Mouse (Mus musculus) myocyte (in vitro differentiated cells): Measurements from ENCODE around the gene Zzz3. TPM values are rescaled to one million over a fixed set of nuclear protein-coding genes. Genes with fewer than 3 reads are reported as not detected.

Source experiments
- H3K27me3 ChIP-seq: one replicate; pipeline ENCODE4 v1.6.1; 2011; ENCODE audit not compliant: control insufficient read depth, insufficient read depth, insufficient read length
- H3K36me3 ChIP-seq: one replicate; pipeline ENCODE4 v1.6.1; 2011; ENCODE audit not compliant: control insufficient read depth, insufficient read depth
- H3K4me2 ChIP-seq: one replicate; pipeline ENCODE4 v1.6.1; 2011; ENCODE audit warnings: low read depth, control low read depth
- H3K4me3 ChIP-seq: one replicate; pipeline ENCODE4 v1.5.1; 2011; ENCODE audit warnings: mild to moderate bottlenecking, control low read depth, moderate library complexity
- H3K79me2 ChIP-seq: one replicate; pipeline ENCODE4 v1.6.1; 2011; ENCODE audit not compliant: control insufficient read depth, insufficient read depth
- H3ac ChIP-seq: one replicate; pipeline ENCODE4 v1.6.1; 2011; ENCODE audit not compliant: control insufficient read depth, insufficient read length
- CEBPB ChIP-seq: IDR thresholded peaks from 2 replicates; pipeline ENCODE4 v1.6.1; 2011; ENCODE audit warnings: mild to moderate bottlenecking, moderate library complexity; ENCODE audit not compliant: poor library complexity, insufficient read depth, severe bottlenecking
- E2F4 ChIP-seq: IDR thresholded peaks from one replicate; pipeline ENCODE4 v1.6.1; 2011; ENCODE audit warnings: mild to moderate bottlenecking, control low read depth, moderate library complexity; ENCODE audit not compliant: insufficient read depth
- MAX ChIP-seq: IDR thresholded peaks from one replicate; pipeline ENCODE4 v1.6.1; 2011; ENCODE audit warnings: low read depth, mild to moderate bottlenecking, control low read depth
- MYOD1 ChIP-seq, 3 experiments: IDR thresholded peaks; one replicate each; pipeline ENCODE4 v1.6.1; 2011; ENCODE audit warnings: control low read depth in 2 of 3, low read depth in 2 of 3, mild to moderate bottlenecking in 2 of 3, moderate library complexity in 1 of 3; ENCODE audit not compliant: insufficient read length in 2 of 3, control insufficient read depth in 1 of 3
- MYOG ChIP-seq, 3 experiments: IDR thresholded peaks; one replicate each; pipeline ENCODE4 v1.6.1; 2011; ENCODE audit warnings: control low read depth in 2 of 3, low read depth in 2 of 3, mild to moderate bottlenecking in 2 of 3; ENCODE audit not compliant: insufficient read length in 2 of 3, control insufficient read depth in 1 of 3, insufficient read depth in 1 of 3
- POLR2A ChIP-seq: IDR thresholded peaks from one replicate; pipeline ENCODE4 v1.6.1; 2011; ENCODE audit warnings: low read depth, mild to moderate bottlenecking, control low read depth, moderate library complexity; ENCODE audit not compliant: insufficient read length
- POLR2AphosphoS2 ChIP-seq: IDR thresholded peaks from one replicate; pipeline ENCODE4 v1.6.1; 2011; ENCODE audit warnings: low read depth, control low read depth; ENCODE audit not compliant: insufficient read length
- REST ChIP-seq: IDR thresholded peaks from one replicate; pipeline ENCODE4 v1.6.1; 2011; ENCODE audit warnings: mild to moderate bottlenecking, control low read depth, moderate library complexity; ENCODE audit not compliant: insufficient read depth, insufficient read length
- SRF ChIP-seq: IDR thresholded peaks from one replicate; pipeline ENCODE4 v1.6.1; 2011; ENCODE audit warnings: low read depth; ENCODE audit not compliant: control insufficient read depth, insufficient read length
- TCF12 ChIP-seq: IDR thresholded peaks from one replicate; pipeline ENCODE4 v1.6.1; 2011; ENCODE audit warnings: mild to moderate bottlenecking, control low read depth; ENCODE audit not compliant: poor library complexity, insufficient read depth, severe bottlenecking
- TCF3 ChIP-seq: IDR thresholded peaks from one replicate; pipeline ENCODE4 v1.6.1; 2011; ENCODE audit warnings: low read depth, control low read depth; ENCODE audit not compliant: insufficient read length
- USF1 ChIP-seq: IDR thresholded peaks from one replicate; pipeline ENCODE4 v1.6.1; 2011; ENCODE audit warnings: low read depth, mild to moderate bottlenecking, control low read depth, moderate library complexity
- polyA plus RNA-seq: library from polyadenylated mRNA; unstranded; fragments of >200 nt; fragmentation: generic; extraction: Trizol; gene quantifications from one replicate; pipeline ENCODE4 v1.2.1, GENCODE M21; 2012; ENCODE audit warnings: missing spikeins

Zzz3 gene
- polyA plus RNA-seq, 1 experiment: 6.6 TPM

DNA sequence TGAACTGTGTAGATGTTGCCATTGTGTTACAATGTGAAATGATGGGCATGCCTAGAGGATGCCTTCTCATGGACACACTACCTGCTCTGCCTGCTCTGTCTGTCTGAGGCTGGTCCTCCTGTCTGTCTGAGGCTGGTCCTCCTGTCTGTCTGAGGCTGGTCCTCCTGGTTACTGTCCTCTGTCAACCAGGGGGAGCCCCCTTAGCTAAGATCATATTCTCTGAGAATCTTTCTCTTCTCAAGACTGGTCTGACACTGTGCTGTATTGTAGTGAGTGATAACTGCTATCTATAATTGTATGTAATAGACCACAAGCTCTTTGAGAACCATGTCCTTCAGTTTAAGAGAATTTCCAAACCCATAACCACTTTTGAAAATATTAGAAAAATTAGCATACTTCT, 40.3 kb downstream of the Zzz3 start:
- no peak for TF ChIP-seq POLR2AphosphoS2
- no peak for TF ChIP-seq SRF
- no peak for TF ChIP-seq USF1
- no peak for TF ChIP-seq TCF12
- no peak for TF ChIP-seq REST
- TF ChIP-seq MYOG (IDR thresholded peaks at IDR 0.05; ENCODE audit: control insufficient read depth in 1 of 3, insufficient read depth in 1 of 3, insufficient read length in 2 of 3, low read depth in 2 of 3): no peak
- TF ChIP-seq CEBPB: no peak
- no peak for TF ChIP-seq TCF3
- no peak for TF ChIP-seq E2F4
- no peak for TF ChIP-seq MYOD1 (IDR thresholded peaks at IDR 0.05; ENCODE audit: control insufficient read depth in 1 of 3, insufficient read length in 2 of 3, low read depth in 2 of 3)
- TF ChIP-seq POLR2A: no peak
- TF ChIP-seq MAX: no peak
- no peak overlapping the region for H3K4me3 ChIP-seq
- H3K27me3 ChIP-seq: no peaks in the 10 kb centered on the region
- H3K36me3 ChIP-seq: no peaks in the 10 kb centered on the region
- no peak overlapping the region for H3K4me2 ChIP-seq
- no peak overlapping the region for H3ac ChIP-seq
- H3K79me2 ChIP-seq: peaks cover 65% of the 10 kb centered on the region

DNA sequence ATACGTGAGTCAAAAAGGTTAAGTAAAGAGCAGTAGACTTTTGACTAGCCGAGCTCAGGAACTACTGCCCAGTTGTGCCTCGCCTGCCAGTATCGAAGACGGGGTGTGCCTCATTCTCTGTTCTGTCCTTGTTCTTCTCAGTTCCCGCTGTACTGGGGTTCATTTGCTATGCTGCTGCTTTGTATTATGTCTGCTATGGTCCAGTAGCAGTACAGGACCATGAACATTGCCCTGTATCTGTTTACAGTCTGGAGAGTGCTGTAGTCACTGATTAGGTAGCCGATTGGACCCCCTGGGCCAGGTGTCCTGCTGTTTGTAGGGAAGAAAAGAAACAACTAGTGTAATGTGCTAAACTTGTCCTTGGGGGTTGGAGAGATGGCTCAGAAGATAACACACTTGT, 42.8 kb downstream of the Zzz3 start:
- Histone ChIP-seq H3K36me3 (no peaks in the 10 kb centered on the region), H3ac (no peak overlapping the region), H3K4me3 (no peak overlapping the region), H3K27me3 (no peaks in the 10 kb centered on the region), H3K79me2 (peaks cover 72% of the 10 kb centered on the region), H3K4me2 (no peak overlapping the region)
- no peak for TF ChIP-seq MAX
- no peak for TF ChIP-seq POLR2A
- no peak for TF ChIP-seq TCF3
- no peak for TF ChIP-seq REST
- no peak for TF ChIP-seq E2F4
- TF ChIP-seq TCF12: no peak
- TF ChIP-seq USF1: no peak
- TF ChIP-seq MYOG (IDR thresholded peaks at IDR 0.05; ENCODE audit: control insufficient read depth in 1 of 3, insufficient read depth in 1 of 3, insufficient read length in 2 of 3, low read depth in 2 of 3): no peak
- no peak for TF ChIP-seq CEBPB
- TF ChIP-seq MYOD1 (IDR thresholded peaks at IDR 0.05; ENCODE audit: control insufficient read depth in 1 of 3, insufficient read length in 2 of 3, low read depth in 2 of 3): no peak
- no peak for TF ChIP-seq SRF
- no peak for TF ChIP-seq POLR2AphosphoS2

DNA sequence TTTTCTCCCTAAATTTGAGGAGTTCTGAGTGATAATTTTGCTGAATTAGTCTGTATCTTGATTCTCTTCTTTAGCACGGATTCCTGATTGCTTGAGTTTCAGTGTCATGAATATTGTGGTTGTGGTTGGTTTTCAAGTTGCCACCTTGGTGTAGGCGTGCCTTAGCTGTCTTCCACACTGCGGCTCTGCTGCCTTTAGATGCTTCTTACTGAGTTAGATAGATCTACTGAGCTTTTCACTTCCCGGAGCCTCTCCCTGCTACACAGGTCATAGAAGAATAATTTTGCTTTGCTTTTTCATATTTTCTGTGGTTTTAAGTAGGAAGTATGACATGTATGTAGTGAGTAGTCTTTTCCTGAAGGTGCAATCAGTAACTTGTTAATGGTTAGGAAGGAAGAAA, 47.5 kb downstream of the Zzz3 start:
- Histone ChIP-seq H3K27me3 (no peaks in the 10 kb centered on the region), H3K79me2 (peaks cover 60% of the 10 kb centered on the region), H3K4me2 (no peak overlapping the region), H3K36me3 (peaks cover 12% of the 10 kb centered on the region), H3ac (no peak overlapping the region), H3K4me3 (no peak overlapping the region)
- TF ChIP-seq TCF3 (no peak), POLR2A (no peak), POLR2AphosphoS2 (no peak), CEBPB (no peak), USF1 (no peak), REST (no peak), TCF12 (no peak), MYOG (IDR thresholded peaks at IDR 0.05; ENCODE audit: control insufficient read depth in 1 of 3, insufficient read depth in 1 of 3, insufficient read length in 2 of 3, low read depth in 2 of 3) (no peak), MAX (no peak)

DNA sequence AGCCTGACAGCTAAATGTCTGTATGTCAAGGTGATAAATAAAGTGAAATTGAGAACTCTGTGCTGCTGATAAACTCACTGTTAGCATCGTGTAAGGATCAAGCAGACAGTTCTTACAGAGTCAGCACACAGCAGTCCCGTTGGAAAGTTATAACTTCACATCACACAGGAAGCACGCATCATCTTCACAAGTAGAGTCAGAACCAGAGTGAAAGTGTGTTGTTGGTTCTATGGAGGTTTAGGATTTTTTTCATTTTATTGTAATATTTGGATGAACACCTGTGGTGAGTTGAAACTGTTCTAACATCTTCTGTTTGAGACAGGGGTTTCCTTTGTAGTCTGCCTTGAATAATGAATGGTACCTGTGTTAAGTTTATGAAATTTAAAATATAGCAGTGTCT, 48.8 kb downstream of the Zzz3 start:
- Histone ChIP-seq H3ac (no peak overlapping the region), H3K4me2 (no peak overlapping the region)
- TF ChIP-seq POLR2A (no peak), SRF (no peak), POLR2AphosphoS2 (no peak)

DNA sequence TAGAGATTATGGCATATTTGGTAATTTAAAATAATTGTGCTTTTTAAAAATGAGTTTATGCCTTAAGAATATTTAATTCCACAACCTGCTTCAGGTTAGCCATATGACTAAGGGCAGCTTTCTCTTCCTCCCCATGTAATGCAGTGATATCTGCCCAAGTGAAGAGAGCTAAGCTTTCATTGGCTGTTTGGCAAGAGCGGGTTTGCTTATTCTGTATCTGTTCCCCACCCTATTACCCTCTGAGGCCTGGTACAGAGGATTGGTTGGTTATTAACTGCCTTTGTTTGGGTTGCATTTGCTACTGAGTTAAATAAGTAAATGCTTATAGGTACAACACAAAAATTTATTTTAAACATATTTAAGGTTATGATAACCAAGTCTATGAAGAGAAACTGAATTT, 51.7 kb downstream of the Zzz3 start:
- H3K79me2 ChIP-seq: peaks cover 31% of the 10 kb centered on the region
- H3K36me3 ChIP-seq: peaks cover 34% of the 10 kb centered on the region
- H3ac ChIP-seq: no peak overlapping the region
- no peak for TF ChIP-seq REST
- TF ChIP-seq USF1: no peak
- no peak for TF ChIP-seq MYOG (IDR thresholded peaks at IDR 0.05; ENCODE audit: control insufficient read depth in 1 of 3, insufficient read depth in 1 of 3, insufficient read length in 2 of 3, low read depth in 2 of 3)
- no peak for TF ChIP-seq POLR2AphosphoS2
- TF ChIP-seq SRF: no peak
- TF ChIP-seq TCF3: no peak
- no peak for TF ChIP-seq MYOD1 (IDR thresholded peaks at IDR 0.05; ENCODE audit: control insufficient read depth in 1 of 3, insufficient read length in 2 of 3, low read depth in 2 of 3)
- no peak for TF ChIP-seq POLR2A
- TF ChIP-seq TCF12: no peak
- TF ChIP-seq MAX: no peak
- no peak for TF ChIP-seq CEBPB
- no peak for TF ChIP-seq E2F4
- no peak overlapping the region for H3K4me3 ChIP-seq
- H3K4me2 ChIP-seq: no peak overlapping the region
- H3K27me3 ChIP-seq: no peaks in the 10 kb centered on the region

More for the DNA sequence above, 48.8 kb downstream of the Zzz3 start:
- peaks cover 53% of the 10 kb centered on the region for H3K79me2 ChIP-seq
- no peaks in the 10 kb centered on the region for H3K27me3 ChIP-seq
- H3K36me3 ChIP-seq: peaks cover 19% of the 10 kb centered on the region
- H3K4me3 ChIP-seq: no peak overlapping the region
